Mouse (Mus musculus) stomach, embryonic 16.5 days (tissue): ENCODE measurements at regions not wholly inside any gene's neighbourhood (a gene's known extent, or its start where the extent isn't known, plus 50 kb on each side); places are given as distances from the start of the nearest gene placed in this dataset.
"Not testable (repeated sequence)": the region's sequence is repeated elsewhere in the genome, so short reads cannot be mapped to it uniquely, and the experiment has no call there.

ENCODE experiments used
- ATAC-seq: fragments of 200-750 bp; cut with Nextera tagmentation; 2 replicates; pipeline ENCODE4 v1.8.0; 2017; ENCODE audit warnings: moderate number of reproducible peaks, moderate TSS enrichment; ENCODE audit not compliant: insufficient read depth, low FRiP score
- H3K27ac ChIP-seq: fragments of 300-500 bp; sonication (generic); 2 replicates; pipeline ENCODE4 v1.5.1; 2014; ENCODE audit warnings: low read length
- H3K27me3 ChIP-seq: fragments of 300-500 bp; sonication (generic); 2 replicates; pipeline ENCODE4 v1.6.1; 2014; ENCODE audit warnings: low read length, control low read depth, mixed read lengths; ENCODE audit not compliant: control insufficient read depth, insufficient read depth
- H3K36me3 ChIP-seq: fragments of 300-500 bp; sonication (generic); 2 replicates; pipeline ENCODE4 v1.6.1; 2014; ENCODE audit warnings: low read length; ENCODE audit not compliant: control insufficient read depth, insufficient read depth
- H3K4me1 ChIP-seq: fragments of 300-500 bp; sonication (generic); 2 replicates; pipeline ENCODE4 v1.6.1; 2014; ENCODE audit warnings: low read length, control low read depth, mixed read lengths; ENCODE audit not compliant: control insufficient read depth, insufficient read depth
- H3K4me2 ChIP-seq: fragments of 300-500 bp; sonication (generic); 2 replicates; pipeline ENCODE4 v1.6.1; 2014; ENCODE audit warnings: low read depth, low read length, mixed read lengths
- H3K4me3 ChIP-seq: fragments of 300-500 bp; sonication (generic); replicated peaks from 2 replicates; pipeline ENCODE4 v1.5.1; 2014; ENCODE audit warnings: mild to moderate bottlenecking, low read length
- H3K9ac ChIP-seq: fragments of 300-500 bp; sonication (generic); 2 replicates; pipeline ENCODE4 v1.6.1; 2014; ENCODE audit warnings: low read length
- H3K9me3 ChIP-seq: fragments of 300-500 bp; sonication (generic); replicated peaks from 2 replicates; pipeline ENCODE4 v1.6.1; 2016; ENCODE audit warnings: low read length, control low read depth; ENCODE audit not compliant: control insufficient read depth
- WGBS: fragments of 180-500 bp; shearing (Covaris S2); extraction: QIAGEN DNeasy Blood & Tissue Kit; methylation state at CpG from one replicate; pipeline ENCODE4 v1.1.7; 2014; 5-methylcytosine and 5-hydroxymethylcytosine counted together

DNA sequence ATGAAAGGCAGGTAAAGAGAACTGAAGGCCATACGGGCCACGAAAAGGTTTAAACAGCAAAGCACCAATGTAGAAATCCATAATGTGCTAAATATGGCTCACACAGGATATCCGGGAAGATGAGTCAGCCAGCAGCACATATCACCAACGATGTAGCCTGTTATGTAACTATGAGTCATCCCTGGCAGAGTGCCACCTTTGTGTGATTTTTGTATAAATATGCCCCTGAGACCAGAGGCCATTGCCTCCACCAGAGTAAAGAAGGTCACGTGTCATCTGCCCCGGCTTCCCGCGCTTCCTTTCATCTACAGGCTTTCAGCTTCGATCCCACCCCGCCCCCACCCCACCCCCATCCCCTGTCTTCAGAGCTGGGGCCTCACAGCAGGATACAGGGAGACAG lies 138.2 kb upstream of the Trim24 start:
- no peak overlapping the region for H3K27ac ChIP-seq
- H3K4me3 ChIP-seq: no peak overlapping the region
- H3K36me3 ChIP-seq: no peaks in the 10 kb centered on the region
- ATAC-seq: peak; percentile 64; the same call in 1 of the 2 replicates
- 0 out of 2 replicates have a peak, but pooled peaks cover 2% of the 10 kb centered on the region for H3K4me1 ChIP-seq
- 22% methylated on average over 10 of the region's 10 CpGs for WGBS
- H3K27me3 ChIP-seq: no peaks in the 10 kb centered on the region
- H3K4me2 ChIP-seq: no peak overlapping the region
- H3K9me3 ChIP-seq: no peaks in the 10 kb centered on the region
- H3K9ac ChIP-seq: no peak overlapping the region

- no peak overlapping the region for H3K27ac ChIP-seq
- 0 out of 2 replicates have a peak, but pooled peaks cover 2% of the 10 kb centered on the region for H3K4me1 ChIP-seq
- WGBS: 67% methylated on average over 4 of the region's 4 CpGs
- no peaks in the 10 kb centered on the region for H3K9me3 ChIP-seq
- no peak overlapping the region for H3K4me3 ChIP-seq
- ATAC-seq: no peak
- no peaks in the 10 kb centered on the region for H3K36me3 ChIP-seq
- H3K4me2 ChIP-seq: no peak overlapping the region
- H3K9ac ChIP-seq: no peak overlapping the region
- no peaks in the 10 kb centered on the region for H3K27me3 ChIP-seq
Measured at GRCm38 (mm10) chr6:37735288-37735961, 135.2 kb upstream of the Trim24 start.

GRCm38 (mm10) chr6:37735962-37736297 lies 134.7 kb upstream of the Trim24 start:
- no peak for ATAC-seq
- H3K9ac ChIP-seq: no peak overlapping the region
- H3K27ac ChIP-seq: no peak overlapping the region
- no peaks in the 10 kb centered on the region for H3K27me3 ChIP-seq
- H3K9me3 ChIP-seq: no peaks in the 10 kb centered on the region
- H3K4me3 ChIP-seq: no peak overlapping the region
- 0 out of 2 replicates have a peak, but pooled peaks cover 2% of the 10 kb centered on the region for H3K4me1 ChIP-seq
- no peak overlapping the region for H3K4me2 ChIP-seq
- no peaks in the 10 kb centered on the region for H3K36me3 ChIP-seq
- WGBS: 71% methylated on average over 4 of the region's 4 CpGs

DNA sequence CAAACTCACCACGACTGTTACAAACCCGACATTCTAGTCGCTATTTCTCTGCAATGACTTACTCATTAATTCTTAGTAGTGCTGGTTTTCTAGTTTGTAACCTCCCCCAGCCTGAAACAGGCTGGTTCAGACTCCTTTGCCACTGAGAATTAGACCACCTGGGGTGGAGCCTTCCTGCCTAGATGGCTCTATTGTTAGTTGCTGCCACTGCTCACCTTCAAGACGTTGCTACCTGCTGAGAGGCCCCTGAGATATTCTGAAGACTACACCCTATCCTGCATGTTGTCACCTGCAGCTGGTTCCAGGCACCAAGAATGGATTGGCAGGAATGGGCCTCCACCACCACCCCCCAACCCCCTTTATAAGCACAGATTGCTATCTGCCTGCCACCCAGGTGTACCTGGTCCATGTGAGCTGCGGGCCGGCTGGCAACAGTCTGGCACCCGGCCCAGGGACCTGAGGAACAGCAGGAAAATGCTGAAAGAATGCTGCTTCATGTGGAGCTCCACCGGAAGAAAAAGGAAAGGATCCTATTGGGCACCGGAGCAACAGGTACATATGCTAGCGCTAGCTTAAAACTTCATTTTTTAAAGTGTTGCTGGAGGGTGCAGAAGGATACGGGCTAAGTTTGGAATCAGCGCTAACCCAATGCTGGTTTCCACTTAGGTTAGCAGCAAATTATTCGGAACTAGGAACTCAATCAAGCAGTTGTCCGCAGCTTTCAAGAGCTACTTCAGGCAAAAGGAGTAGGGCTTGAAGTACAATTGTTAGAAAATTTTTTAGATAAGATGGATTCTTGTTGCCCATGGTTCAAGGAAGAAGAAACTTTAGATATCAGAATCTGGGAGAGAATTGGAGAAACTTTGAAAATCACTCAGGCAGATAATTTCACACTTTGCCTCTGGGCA lies 129.4 kb upstream of the Trim24 start:
- no peak for ATAC-seq
- Histone ChIP-seq H3K9me3 (no peaks in the 10 kb centered on the region; the same call in 1 of the 2 replicates), H3K4me3 (no peak overlapping the region), H3K4me1 (peaks cover 5% of the 10 kb centered on the region; the same call in 1 of the 2 replicates), H3K27me3 (no peaks in the 10 kb centered on the region), H3K9ac (no peak overlapping the region), H3K36me3 (no peaks in the 10 kb centered on the region), H3K27ac (no peak overlapping the region), H3K4me2 (no peak overlapping the region)
- 82% methylated on average over 14 of the region's 14 CpGs for WGBS

DNA sequence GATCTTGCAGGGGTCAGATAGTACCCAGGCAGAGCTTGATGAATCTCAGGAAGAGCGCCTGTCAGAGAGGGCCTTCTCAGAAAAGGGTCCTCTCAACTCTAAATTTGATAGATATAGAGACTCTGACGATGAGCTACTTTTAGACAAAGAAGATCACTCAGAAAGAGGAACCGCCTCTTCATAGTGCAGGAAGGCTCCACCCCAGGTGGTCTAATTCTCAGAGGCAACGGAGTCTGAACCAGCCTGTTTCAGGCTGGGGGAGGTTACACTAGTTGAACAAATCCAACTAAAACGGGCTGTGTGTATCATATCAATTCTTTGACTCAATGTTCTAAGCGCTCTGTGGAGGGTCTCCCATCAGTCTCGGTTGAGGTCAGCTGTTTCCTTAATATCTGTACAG lies 128.7 kb upstream of the Trim24 start:
- H3K4me1 ChIP-seq, H3K9me3 ChIP-seq, H3K4me3 ChIP-seq, H3K9ac ChIP-seq, H3K36me3 ChIP-seq, H3K4me2 ChIP-seq, H3K27me3 ChIP-seq, H3K27ac ChIP-seq, ATAC-seq: not testable (repeated sequence)
- 75% methylated on average over 7 of the region's 7 CpGs for WGBS

- ATAC-seq: no peak
- Histone ChIP-seq H3K27me3 (no peaks in the 10 kb centered on the region), H3K4me3 (no peak overlapping the region), H3K9ac (no peak overlapping the region), H3K4me2 (no peak overlapping the region), H3K4me1 (peaks cover 5% of the 10 kb centered on the region; the same call in 1 of the 2 replicates), H3K36me3 (no peaks in the 10 kb centered on the region), H3K27ac (peak overlapping the region; percentile 74), H3K9me3 (peaks cover 4% of the 10 kb centered on the region)
- 53% methylated on average over 4 of the region's 4 CpGs for WGBS
Measured at GRCm38 (mm10) chr6:37744679-37745078, 125.9 kb upstream of the Trim24 start.

DNA sequence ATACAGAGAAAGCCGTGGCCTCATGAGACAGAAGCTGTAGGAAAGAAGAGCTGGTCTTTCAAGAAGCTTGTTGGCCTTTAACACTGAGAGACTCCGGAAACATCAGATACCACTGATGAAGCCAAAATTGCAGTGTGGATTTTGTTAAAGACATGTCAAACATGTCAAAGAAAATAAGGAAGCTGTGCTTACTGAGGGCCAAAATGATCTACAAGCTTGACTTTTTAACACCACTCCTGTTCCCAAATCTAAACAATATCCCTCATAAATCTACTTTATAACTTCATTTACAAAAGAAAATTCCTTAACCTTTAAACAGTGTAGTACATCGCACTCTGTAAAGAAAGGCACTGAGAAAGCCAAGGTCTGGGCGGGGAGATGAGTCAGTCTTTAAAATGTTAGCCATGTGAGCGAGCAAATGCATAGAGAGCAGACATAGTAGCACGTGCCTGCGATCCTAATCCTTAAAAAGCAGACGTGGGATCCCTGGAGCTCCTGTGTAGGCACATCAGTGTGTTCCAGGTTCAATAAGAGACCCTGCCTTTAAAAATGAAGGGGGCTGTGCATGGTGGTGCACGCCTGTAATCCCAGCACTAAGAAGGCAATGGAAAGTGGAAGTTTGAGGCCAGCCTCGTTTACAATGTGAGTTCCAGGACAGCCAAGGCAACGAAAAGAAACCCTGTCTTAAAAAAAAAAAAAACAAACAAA lies 125.1 kb upstream of the Trim24 start:
- WGBS: 41% methylated on average over 11 of the region's 11 CpGs
- ATAC-seq: peak; percentile 82
- Histone ChIP-seq H3K27me3 (no peaks in the 10 kb centered on the region), H3K27ac (peak overlapping the region; percentile 74), H3K4me2 (no peak overlapping the region), H3K9ac (no peak overlapping the region), H3K4me3 (no peak overlapping the region), H3K36me3 (no peaks in the 10 kb centered on the region), H3K9me3 (peaks cover 4% of the 10 kb centered on the region), H3K4me1 (peaks cover 5% of the 10 kb centered on the region; the same call in 1 of the 2 replicates)

DNA sequence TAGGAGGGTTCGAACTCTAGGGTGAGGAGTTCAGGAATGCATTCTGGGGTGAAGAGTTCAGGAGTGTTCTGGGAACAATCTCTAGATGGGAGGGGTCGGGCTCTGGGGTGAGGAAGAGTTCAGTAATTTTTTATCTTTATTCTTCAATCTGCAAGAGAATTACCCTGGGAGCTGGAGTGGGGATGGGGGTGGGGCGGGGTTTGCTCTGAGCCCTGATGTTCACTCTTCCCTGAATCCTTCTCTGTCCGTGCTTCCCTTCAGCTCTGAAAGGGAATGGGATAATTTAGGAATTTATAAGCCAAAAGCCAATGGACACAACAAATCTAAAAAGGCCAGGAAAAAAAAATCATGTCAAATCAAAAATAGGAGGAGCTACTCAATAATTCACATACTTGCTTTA lies 122.8 kb upstream of the Trim24 start:
- not testable (repeated sequence) for H3K4me3 ChIP-seq, H3K4me1 ChIP-seq, ATAC-seq, H3K27me3 ChIP-seq, H3K36me3 ChIP-seq, H3K27ac ChIP-seq, H3K9me3 ChIP-seq, H3K4me2 ChIP-seq, H3K9ac ChIP-seq
- WGBS: 60% methylated on average over 4 of the region's 4 CpGs
